Mouse (Mus musculus) urinary bladder, adult 2 months (tissue): Measurements from ENCODE around the gene Srsf10. TPM values are rescaled to one million over a fixed set of nuclear protein-coding genes. Genes with fewer than 3 reads are reported as not detected.

Source experiments
- DNase-seq: peaks from one replicate; pipeline ENCODE4 v3.0.0; 2022; ENCODE audit warnings: low spot score
- polyA plus RNA-seq: library from polyadenylated mRNA; depleted of rRNA; stranded (reverse); fragments of >200 nt; gene quantifications from 2 replicates; pipeline ENCODE4 v1.2.3, GENCODE M21; 2012

The Srsf10 gene
- polyA plus RNA-seq, 1 experiment = 61.7 TPM

GRCm38 (mm10) chr4:135855080-135855479 lies 467 bp upstream of the Srsf10 start:
- DNase-seq = no peak

DNA sequence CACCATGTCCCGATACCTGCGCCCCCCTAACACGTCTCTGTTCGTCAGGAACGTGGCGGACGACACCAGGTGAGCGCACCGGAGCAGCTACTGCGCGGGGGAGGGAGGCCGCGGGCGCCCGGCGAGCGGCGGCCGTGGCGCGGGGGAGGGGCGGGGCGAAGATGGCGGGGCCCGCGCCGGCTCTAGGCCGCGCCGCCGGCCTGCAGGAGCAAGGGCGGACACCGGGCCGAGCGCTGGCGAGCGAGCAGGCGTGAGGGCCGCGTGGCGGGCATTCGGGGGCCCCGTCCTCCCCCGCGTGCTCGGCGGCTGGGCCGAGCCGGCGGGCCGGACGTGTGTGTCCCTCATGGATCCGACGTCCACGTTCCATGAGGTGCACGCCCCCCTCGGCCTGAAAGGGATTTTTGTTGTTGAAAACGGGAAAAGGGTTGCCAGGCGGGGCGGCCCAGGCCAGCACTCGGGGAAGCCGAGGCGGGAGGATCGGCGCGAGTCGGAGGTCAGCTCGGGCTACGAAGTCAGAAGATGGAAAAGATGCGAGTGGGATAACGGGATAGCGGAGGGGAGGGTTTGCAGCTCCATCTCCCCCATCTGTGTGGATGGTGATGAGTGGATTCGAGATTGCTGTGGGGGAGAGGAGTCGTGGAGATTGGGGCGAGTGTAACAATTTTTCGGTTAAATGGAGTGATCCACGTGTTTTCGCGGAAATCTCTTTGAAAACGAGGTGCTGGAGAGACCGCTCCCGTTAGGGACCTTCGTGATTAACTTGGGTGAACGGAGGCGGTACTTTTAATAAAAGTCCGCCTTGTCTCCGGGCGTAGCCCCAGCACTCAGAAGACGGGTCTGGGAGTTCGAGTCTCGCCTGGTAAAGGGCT lies 910 bp downstream of the Srsf10 start:
- peak; percentile 52 for DNase-seq

GRCm38 (mm10) chr4:135857597-135858186 lies 2.1 kb downstream of the Srsf10 start:
- DNase-seq = no peak

GRCm38 (mm10) chr4:135868996-135869395 lies 13.4 kb downstream of the Srsf10 start:
- DNase-seq = no peak

DNA sequence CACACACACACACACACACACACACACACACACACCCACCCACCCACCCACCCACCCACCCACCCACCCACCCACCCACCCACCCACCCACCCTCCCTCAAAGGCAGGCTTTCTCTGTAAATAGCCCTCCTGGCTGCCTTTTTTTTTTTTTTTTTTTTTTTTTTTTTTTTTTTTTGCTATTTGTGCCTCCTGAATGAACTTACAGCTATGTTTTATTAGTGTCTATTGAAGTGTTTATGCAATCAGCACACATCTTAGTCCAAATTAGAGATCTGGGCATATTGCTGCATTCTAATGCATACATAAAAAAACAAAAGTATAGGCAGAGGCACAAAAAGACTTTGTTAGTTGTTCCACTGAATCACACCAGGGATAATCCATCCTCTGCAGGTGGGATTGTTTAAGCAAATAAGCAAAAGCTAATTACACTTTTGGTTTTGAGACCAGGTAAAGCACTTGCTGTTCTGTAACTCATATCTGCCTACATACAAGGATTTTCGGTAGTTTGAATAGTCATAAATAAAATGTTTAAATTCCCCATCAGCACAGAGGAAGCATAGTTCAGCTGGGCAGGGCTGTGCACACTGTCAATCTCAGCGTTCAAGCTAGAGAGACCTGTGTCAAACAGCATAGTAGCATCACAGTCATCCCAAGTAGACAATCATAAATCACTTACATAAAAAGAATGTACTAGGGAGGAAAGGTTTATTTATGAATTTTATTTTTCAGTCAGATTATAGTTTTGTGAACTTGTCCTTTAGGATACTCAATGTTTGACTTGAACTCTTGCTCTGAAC lies 14.9 kb downstream of the Srsf10 start:
- DNase-seq = no peak

DNA sequence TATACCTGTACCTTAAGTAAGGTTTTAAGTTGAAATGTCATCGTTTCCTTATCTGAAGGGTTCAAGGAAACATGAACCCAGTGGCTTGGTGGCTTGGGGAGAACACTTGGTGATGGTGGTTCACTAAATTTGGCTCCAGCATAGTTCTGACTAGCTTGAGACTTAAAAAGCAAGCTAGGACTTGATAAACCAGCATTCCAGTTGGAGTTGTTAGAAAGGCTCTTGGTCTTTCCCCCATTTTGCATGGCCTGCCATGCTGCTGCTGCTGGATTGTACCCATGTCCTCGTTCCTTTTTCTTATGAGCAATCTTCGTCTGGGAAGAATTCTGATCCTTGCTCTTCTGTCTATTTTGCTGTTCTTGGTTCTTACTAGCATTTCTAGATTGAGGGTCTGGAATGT lies 16.5 kb downstream of the Srsf10 start:
- DNase-seq = no peak

DNA sequence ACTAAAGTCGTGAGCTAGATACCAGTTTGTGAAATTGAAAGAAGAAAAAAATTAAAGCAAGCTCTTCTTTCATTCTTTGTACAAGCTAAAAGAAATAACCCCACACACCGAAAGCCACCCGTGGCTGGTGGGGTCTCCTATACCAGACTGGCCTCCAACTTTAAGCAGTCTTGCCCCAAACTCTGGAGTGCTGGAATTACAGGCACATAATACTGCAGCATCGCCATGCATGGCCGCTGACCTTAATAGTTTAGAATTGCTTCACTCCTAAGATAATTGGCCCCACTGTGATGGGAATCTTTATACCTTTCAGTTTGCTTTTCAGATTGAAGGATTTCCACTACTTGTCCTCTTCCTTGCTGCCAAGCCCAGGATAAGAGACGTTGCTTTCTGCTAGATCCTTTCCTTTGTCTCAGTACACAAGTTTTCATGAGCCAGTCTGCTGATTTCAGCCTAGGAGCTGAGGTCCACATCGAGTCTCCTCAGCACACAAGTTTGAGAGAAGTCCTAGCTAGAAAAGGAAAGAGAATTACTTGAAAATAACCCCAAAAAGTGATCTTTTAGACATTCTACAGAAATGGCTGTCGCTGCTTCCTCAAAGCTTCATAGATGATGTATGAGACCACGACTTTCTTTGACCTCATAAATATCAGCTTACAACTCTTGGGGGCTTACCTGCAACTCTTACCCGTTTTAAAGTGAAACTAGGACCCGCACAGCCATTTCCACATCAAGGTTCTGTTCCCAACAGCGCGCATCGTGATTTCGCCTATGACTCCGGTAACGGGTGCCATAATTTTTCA lies 17.2 kb downstream of the Srsf10 start:
- DNase-seq = no peak

DNA sequence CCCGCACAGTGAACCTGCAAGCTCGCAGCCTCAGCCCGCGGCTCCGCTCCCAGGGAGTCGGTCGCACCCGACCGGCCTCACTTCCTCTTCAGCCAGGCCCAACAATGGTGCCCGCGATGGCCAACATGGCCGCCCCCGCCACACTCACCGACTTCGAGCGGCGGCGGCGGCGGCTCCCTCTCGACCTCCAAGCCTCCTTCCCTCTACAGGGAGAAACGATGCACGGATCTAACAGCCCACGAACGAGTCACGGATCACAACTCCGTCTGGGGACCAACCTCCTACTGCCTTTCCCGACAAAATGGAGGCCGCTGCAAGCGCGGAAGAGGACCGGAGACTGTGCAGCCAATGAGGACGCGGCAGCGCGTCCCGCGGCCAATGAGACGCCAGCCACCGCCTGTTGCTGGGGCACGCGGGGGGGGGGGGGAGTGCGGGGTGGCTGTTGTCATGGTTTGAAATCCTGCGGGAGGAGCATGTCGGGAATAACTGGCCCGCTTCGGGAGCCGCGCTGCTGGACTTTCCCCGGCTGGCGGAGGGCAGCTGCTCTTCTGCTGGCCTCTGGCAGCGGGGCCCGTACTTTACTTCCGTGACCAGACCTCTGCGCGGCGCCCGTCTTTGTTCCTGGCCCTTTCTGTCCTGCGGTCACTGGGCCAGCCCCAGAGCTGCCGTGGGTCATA lies 18.1 kb downstream of the Srsf10 start, which contains the start of gene Pnrc2:
Gene Pnrc2 (minus strand): TSS at position 325 of the 677 bp plus-strand sequence.
- peak; percentile 90 for DNase-seq

DNA sequence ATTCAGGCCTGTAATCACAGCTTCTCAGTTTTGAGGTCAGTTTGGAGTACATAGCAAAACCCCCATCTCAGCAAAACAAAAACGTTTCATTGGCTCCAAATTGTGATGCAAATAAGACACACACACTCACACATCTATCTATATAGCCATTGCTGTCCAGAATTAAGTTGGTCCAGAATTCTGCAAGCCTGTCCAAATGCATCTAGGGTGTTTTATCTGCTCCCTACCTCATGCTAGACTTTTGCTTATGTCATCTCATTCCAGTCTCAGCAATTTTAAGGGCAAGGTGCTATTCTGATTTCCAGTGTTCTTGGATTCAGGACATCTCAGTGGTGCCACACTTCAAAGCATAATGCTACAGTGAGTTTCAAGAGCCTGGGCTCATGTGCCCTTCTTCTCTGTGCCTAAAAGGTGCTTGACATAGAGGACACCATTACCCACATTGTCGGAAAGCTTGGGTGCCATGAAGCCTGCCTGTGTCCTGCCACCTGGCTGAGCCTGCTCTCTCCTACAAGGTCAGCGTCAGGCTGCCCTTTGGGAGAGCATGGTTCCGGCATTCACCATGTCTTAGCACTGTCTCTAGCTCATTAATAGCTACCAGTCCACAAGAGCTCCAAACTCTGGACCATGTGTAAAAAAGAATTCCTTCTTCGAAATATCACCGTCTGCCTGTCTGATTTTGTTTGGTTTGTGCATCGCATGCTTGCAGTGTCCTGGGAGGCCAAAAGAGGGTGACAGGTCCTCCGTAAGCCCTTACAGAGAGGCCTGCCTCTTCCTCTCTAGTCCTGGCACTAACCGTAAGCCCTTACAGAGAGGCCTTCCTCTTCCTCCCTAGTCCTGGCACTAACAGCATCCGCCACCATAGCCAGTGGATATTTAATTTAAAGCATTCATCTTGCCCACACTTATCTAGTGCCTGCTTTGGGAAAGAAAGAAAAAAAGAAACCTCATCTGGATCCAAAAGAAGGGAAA lies 19.3 kb downstream of the Srsf10 start:
- DNase-seq = no peak

GRCm38 (mm10) chr4:135875546-135875945 lies 20.0 kb downstream of the Srsf10 start:
- no peak for DNase-seq

- no peak for DNase-seq
Measured at GRCm38 (mm10) chr4:135875991-135876582, 20.5 kb downstream of the Srsf10 start.

DNA sequence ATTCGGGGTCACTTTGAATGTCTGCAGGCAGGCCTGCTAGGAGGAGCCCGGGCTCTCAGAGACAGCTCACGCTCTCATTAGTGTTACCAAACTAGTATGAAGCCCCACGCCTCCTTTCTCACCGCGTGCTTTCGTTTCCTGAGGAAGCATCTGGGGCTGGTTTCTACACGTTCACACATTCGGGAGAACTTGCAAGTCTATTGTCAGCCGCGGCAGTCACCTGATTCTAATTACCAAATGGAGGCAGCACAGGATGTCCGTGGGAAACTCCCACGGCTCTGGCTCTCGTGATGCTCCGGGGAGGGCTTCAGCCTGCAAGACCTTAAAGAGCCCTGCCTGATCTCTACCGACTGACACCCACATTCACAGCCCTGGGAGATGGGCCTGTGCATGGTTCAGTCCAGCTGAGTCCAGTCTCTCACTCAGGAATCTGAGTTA lies 21.1 kb downstream of the Srsf10 start:
- no peak for DNase-seq

- no peak for DNase-seq
Measured at GRCm38 (mm10) chr4:135877742-135878141, 22.2 kb downstream of the Srsf10 start.

GRCm38 (mm10) chr4:135879021-135879420 lies 23.5 kb downstream of the Srsf10 start:
- no peak for DNase-seq

DNA sequence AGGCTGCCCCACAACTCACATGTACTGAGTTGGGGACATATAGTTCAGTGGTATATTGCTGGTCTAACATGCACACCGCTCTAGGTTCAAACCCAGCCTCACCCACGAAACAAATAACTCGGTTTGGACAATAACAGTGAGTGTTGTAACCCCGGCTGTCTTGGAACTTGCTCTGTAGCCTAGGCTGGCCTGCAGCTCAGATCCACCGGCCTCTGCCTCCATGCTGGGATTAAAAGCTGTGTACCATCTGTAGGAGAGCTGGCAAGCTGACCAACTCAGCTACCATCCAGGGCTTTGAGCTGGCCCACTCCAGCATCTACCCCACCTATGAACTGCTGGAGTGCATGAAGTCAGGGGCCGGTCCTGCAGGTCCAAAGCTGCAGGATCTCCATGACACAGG lies 24.5 kb downstream of the Srsf10 start:
- no peak for DNase-seq

DNA sequence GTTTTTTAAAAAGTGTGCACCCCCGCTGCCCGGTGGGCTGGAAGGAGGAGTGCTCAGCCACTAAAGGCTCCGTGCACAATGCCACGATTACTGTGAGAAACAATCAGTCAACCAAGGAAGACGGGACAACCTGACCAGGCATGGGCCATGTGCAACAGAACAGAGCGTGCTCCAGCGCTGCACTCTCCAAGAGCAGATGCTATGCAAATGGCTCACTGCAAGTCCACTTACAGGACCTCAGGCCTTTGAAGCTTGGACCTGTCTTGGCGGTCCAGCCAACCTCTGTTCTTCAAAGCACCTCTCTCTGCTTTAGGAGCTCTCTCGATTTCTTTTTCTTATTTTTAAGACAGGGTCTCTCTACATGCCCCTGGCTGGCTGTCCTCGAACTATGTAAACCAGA lies 25.0 kb downstream of the Srsf10 start:
- no peak for DNase-seq

GRCm38 (mm10) chr4:135882023-135882422 lies 26.5 kb downstream of the Srsf10 start:
- no peak for DNase-seq

- no peak for DNase-seq
Measured at GRCm38 (mm10) chr4:135883401-135883851, 27.9 kb downstream of the Srsf10 start.

DNA sequence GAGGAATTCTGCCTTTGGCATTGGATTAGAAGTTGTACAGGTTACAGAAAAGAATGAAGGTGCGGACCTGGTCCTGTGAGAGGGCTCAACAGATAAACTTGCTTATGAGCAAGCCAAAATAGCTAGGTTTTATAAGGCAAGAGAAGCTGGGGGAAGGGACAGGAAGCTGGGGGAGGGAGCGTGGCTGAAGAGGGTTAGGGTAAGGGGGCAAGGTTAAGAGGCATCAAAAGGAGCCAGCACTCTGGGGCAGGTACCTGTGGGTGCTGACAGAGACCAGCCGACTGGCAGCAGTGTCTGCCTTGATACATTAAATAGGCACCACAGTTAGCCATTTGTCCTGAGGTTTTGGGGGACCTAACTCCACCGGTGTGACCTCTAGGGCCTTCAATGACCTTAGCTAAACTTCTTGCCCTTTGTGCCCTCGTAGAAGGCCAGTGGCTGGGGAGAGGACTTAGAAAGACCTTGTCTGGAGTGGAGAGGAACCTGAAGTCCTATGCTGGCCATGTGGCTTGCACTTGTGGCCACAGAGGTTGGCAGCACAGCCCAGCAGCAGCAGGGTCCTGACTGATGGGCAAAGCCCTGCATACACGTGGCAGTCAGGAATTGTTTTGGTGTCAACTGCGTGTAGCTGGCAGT lies 28.5 kb downstream of the Srsf10 start:
- DNase-seq = no peak
